19 mouse cellular contexts compared by ENCODE assay signal in genomic region chr16:47204031-47204430, GRCm38 (mm10).
"Had no signal": no experiment of that assay in that cellular context is flagged by ENCODE, and none has a peak within 500 bp of the region (broad histone marks: within the 10 kb centered on the region; RNA-seq: fewer than 3 reads in every experiment).

No protein-coding gene starts in this region.

- ATAC-seq: inflammation-experienced regulatory T-cells, adult 6 months; intestine, embryonic 16.5 days had no signal

- H3K27me3 ChIP-seq: liver, embryonic 13.5 days; neural tube, embryonic 13.5 days had no signal

- H3K4me1 ChIP-seq: liver, embryonic 13.5 days; neural tube, embryonic 13.5 days had no signal

- H3K4me2 ChIP-seq: liver, embryonic 13.5 days; neural tube, embryonic 13.5 days had no signal

- H3K4me3 ChIP-seq: left cerebral cortex, adult 2 months; liver, embryonic 13.5 days; myocyte; neural tube, embryonic 13.5 days had no signal

- H3K36me3 ChIP-seq: liver, embryonic 13.5 days; neural tube, embryonic 13.5 days had no signal

- H3K27ac ChIP-seq: kidney, postnatal 0 days; left cerebral cortex, adult 2 months; liver, embryonic 13.5 days; neural tube, embryonic 13.5 days; stomach, postnatal 0 days had no signal

- H3K9me3 ChIP-seq: liver, embryonic 13.5 days; neural tube, embryonic 13.5 days had no signal

- H3K9ac ChIP-seq: liver, embryonic 13.5 days; neural tube, embryonic 13.5 days had no signal

- DNase-seq: kidney, adult 18-20 months; kidney, adult 9 months; kidney, postnatal 25 days; layer of hippocampus, postnatal 36 days; liver, embryonic 13.5 days; lung, adult 2 months; lung, postnatal 14 days; lung, postnatal 4 days; right cerebral cortex, adult 18-20 months; right cerebral cortex, postnatal 14 days; right cerebral cortex, postnatal 4 days; thymus, postnatal 25 days had no signal
